Mouse (Mus musculus): ENCODE results near the gene Metap2. TPM values are rescaled to one million over a fixed set of nuclear protein-coding genes. Genes with fewer than 3 reads are reported as not detected.
A peak's percentile ranks its signal among the peaks of the same experiment; 100 is the strongest.

Gene Metap2
- polyA plus RNA-seq, 1 experiment from 2014 or later: 253 TPM

DNA sequence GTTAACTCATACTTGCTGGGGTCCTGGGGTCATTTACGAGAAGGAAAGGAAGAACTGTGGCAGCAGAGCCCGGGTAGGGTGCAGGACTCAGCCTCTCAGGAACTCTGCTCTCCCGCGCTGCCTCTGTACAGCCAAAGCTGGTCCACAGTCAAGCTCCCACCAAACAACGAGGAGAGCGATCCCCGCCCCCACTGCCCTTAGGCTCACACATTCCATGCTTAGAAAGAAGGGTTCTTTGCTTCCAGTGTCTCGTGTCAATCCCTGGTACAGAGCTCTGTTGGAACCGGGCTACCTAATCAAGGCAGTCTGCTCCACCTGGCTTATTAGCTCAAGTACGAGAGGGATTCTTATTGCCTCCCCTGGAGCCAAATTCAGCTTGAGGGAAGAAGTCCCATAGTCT lies 10.5 kb upstream of the Metap2 start:
- no peak overlapping the region for H3K27ac ChIP-seq (ENCODE audit: low read depth, low read length)
- no peak overlapping the region for H3K9ac ChIP-seq (ENCODE audit: low read length)
- no peaks in the 10 kb centered on the region for H3K4me1 ChIP-seq (ENCODE audit: control insufficient read depth, insufficient read depth, low read length)
- no peaks in the 10 kb centered on the region for H3K9me3 ChIP-seq (ENCODE audit: control insufficient read depth, low read length)
- H3K36me3 ChIP-seq (ENCODE audit: control insufficient read depth, insufficient read depth, low read length): no peaks in the 10 kb centered on the region
- no peak for ATAC-seq (ENCODE audit: insufficient read depth, low FRiP score, low TSS enrichment)
- DNase-seq (ENCODE audit: low spot score): no peak
- H3K4me2 ChIP-seq (ENCODE audit: low read depth): no peak overlapping the region
- H3K4me3 ChIP-seq (ENCODE audit: low read depth, low read length): no peak overlapping the region
- no peaks in the 10 kb centered on the region for H3K27me3 ChIP-seq (ENCODE audit: control insufficient read depth, insufficient read depth, low read length)
- WGBS: 62% methylated on average over 10 of the region's 10 CpGs

DNA sequence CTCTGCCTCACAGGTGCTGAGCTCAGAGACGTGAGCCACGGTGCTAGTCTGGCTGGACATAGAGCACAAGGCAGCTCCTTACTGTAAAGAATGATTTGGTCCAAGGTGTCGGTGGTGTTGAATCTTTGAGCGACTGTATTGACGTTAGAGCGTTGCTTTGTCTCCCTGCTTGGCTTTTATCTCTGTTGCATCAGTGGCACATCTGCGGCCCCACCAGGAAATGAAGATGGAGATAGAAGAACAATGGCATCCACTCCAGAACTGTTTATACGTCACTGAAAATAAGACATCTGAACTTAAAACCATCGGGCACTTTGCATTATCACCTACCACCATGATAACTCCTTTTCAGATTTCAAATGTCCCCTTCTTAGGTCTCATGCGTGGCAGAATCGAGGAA lies 3.0 kb upstream of the Metap2 start:
- Histone ChIP-seq H3K4me2 (ENCODE audit: low read depth) (no peak overlapping the region), H3K4me1 (ENCODE audit: control insufficient read depth, insufficient read depth, low read length) (no peaks in the 10 kb centered on the region), H3K27ac (ENCODE audit: low read depth, low read length) (no peak overlapping the region), H3K9me3 (ENCODE audit: control insufficient read depth, low read length) (no peaks in the 10 kb centered on the region), H3K36me3 (ENCODE audit: control insufficient read depth, insufficient read depth, low read length) (no peaks in the 10 kb centered on the region), H3K4me3 (ENCODE audit: low read depth, low read length) (no peak overlapping the region), H3K27me3 (ENCODE audit: control insufficient read depth, insufficient read depth, low read length) (no peaks in the 10 kb centered on the region), H3K9ac (ENCODE audit: low read length) (no peak overlapping the region)
- DNase-seq (ENCODE audit: low spot score) (no peak), ATAC-seq (ENCODE audit: insufficient read depth, low FRiP score, low TSS enrichment) (no peak)
- WGBS: 89% methylated on average over 11 of the region's 11 CpGs

DNA sequence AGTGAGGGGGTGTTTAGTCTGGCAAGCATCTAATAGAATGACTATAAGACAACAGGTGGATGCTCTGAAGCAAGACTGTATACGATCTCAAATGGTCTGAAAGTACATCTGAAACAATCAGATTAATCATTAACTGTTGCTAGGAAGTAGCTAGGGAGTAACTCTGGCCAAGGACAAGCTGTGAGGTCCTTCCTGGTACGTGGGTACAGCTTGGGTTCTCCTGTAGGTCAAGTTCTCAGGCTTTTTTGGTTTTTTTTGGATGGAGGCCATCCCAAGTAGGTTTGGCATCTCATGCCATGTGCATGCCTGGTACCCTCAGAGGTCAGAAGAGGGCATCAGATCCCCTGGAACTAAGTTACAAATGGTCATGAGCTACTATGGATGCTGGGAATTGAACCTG lies 2.4 kb upstream of the Metap2 start:
- H3K36me3 ChIP-seq (ENCODE audit: control insufficient read depth, insufficient read depth, low read length): no peaks in the 10 kb centered on the region
- no peak overlapping the region for H3K9ac ChIP-seq (ENCODE audit: low read length)
- no peaks in the 10 kb centered on the region for H3K27me3 ChIP-seq (ENCODE audit: control insufficient read depth, insufficient read depth, low read length)
- no peaks in the 10 kb centered on the region for H3K9me3 ChIP-seq (ENCODE audit: control insufficient read depth, low read length)
- no peak overlapping the region for H3K4me3 ChIP-seq (ENCODE audit: low read depth, low read length)
- 53% methylated on average over 2 of the region's 2 CpGs for WGBS
- no peak for ATAC-seq (ENCODE audit: insufficient read depth, low FRiP score, low TSS enrichment)
- H3K4me2 ChIP-seq (ENCODE audit: low read depth): no peak overlapping the region
- no peaks in the 10 kb centered on the region for H3K4me1 ChIP-seq (ENCODE audit: control insufficient read depth, insufficient read depth, low read length)
- DNase-seq (ENCODE audit: low spot score): no peak
- no peak overlapping the region for H3K27ac ChIP-seq (ENCODE audit: low read depth, low read length)

DNA sequence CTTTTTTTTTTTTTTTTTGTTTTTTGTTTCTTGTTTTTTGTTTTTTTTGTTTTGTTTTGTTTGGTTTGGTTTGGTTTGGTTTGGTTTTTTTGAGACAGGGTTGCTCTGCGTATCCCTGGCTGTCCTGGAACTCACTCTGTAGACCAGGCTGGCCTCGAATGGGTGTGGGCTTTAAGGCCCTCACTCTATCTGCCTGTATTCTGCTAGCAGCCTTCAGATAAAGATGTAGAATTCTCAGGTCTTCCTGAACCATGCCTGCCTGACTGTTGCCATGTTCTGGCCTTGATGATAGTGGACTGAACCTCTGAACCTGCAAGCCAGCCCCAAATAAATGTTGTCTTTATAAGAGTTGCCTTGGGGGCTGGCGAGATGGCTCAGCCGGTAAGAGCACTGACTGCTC lies 4.3 kb downstream of the Metap2 start:
- no peaks in the 10 kb centered on the region for H3K27me3 ChIP-seq (ENCODE audit: control insufficient read depth, insufficient read depth, low read length)
- no peak for ATAC-seq (ENCODE audit: insufficient read depth, low FRiP score, low TSS enrichment)
- no peak overlapping the region for H3K4me3 ChIP-seq (ENCODE audit: low read depth, low read length)
- H3K4me2 ChIP-seq (ENCODE audit: low read depth): no peak overlapping the region
- peaks cover 6% of the 10 kb centered on the region; the same call in 1 of the 2 replicates for H3K4me1 ChIP-seq (ENCODE audit: control insufficient read depth, insufficient read depth, low read length)
- 90% methylated on average over 4 of the region's 4 CpGs for WGBS
- H3K9me3 ChIP-seq (ENCODE audit: control insufficient read depth, low read length): no peaks in the 10 kb centered on the region
- no peaks in the 10 kb centered on the region for H3K36me3 ChIP-seq (ENCODE audit: control insufficient read depth, insufficient read depth, low read length)
- no peak overlapping the region for H3K9ac ChIP-seq (ENCODE audit: low read length)
- no peak overlapping the region for H3K27ac ChIP-seq (ENCODE audit: low read depth, low read length)
- no peak for DNase-seq (ENCODE audit: low spot score)

DNA sequence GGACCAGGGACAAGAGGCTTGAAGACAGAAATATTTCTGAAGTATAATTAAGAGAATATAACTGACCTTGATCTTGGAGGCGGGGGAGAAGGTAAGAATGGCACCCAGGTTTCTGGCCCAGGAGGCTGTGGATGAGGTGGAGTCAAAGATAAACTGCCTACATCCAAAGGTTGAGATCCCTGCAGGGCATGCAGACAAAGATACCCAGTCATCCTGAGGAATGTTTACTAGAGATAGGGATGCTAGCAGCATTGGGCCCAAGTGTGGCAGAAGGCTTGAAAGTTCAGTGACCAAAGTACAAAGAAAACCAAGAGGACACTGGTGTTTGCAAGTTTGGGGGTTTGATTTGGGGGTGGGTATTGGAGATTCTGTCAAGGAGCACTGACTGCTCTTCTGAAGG lies 5.9 kb downstream of the Metap2 start:
- no peak for DNase-seq (ENCODE audit: low spot score)
- no peaks in the 10 kb centered on the region for H3K27me3 ChIP-seq (ENCODE audit: control insufficient read depth, insufficient read depth, low read length)
- no peak for ATAC-seq (ENCODE audit: insufficient read depth, low FRiP score, low TSS enrichment)
- peaks cover 6% of the 10 kb centered on the region; the same call in 1 of the 2 replicates for H3K4me1 ChIP-seq (ENCODE audit: control insufficient read depth, insufficient read depth, low read length)
- no peaks in the 10 kb centered on the region for H3K9me3 ChIP-seq (ENCODE audit: control insufficient read depth, low read length)
- no peak overlapping the region for H3K27ac ChIP-seq (ENCODE audit: low read depth, low read length)
- WGBS: 81% methylated on average over 1 of the region's 1 CpGs
- H3K9ac ChIP-seq (ENCODE audit: low read length): no peak overlapping the region
- H3K4me3 ChIP-seq (ENCODE audit: low read depth, low read length): no peak overlapping the region
- 0 out of 2 replicates have a peak, but pooled peaks cover 2% of the 10 kb centered on the region for H3K36me3 ChIP-seq (ENCODE audit: control insufficient read depth, insufficient read depth, low read length)
- no peak overlapping the region for H3K4me2 ChIP-seq (ENCODE audit: low read depth)

DNA sequence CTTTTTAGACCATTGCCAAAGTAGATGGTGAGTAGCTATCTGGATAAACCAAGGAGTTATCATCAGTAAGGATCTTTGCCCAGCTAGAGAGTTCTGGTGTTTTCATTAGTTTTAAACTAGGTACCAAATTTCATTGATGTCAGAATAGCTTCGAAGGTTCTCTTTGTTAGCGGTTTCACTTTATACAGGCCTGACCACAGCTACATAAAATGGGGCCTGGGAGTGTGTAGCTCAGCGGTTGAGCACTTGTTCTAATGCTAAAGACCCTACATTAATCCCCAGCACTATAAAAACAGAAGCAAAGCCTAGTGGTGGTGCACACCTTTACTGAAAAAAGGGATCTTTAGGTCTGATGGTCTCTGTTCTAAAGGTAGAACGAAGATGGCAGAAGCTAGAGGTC lies 6.3 kb downstream of the Metap2 start:
- WGBS: 67% methylated on average over 4 of the region's 4 CpGs
- DNase-seq (ENCODE audit: low spot score) (no peak), ATAC-seq (ENCODE audit: insufficient read depth, low FRiP score, low TSS enrichment) (no peak)
- Histone ChIP-seq H3K4me3 (ENCODE audit: low read depth, low read length) (no peak overlapping the region), H3K36me3 (ENCODE audit: control insufficient read depth, insufficient read depth, low read length) (peaks cover 3% of the 10 kb centered on the region), H3K27ac (ENCODE audit: low read depth, low read length) (no peak overlapping the region), H3K4me1 (ENCODE audit: control insufficient read depth, insufficient read depth, low read length) (peaks cover 6% of the 10 kb centered on the region; the same call in 1 of the 2 replicates), H3K9ac (ENCODE audit: low read length) (no peak overlapping the region; the same call in 1 of the 2 replicates), H3K4me2 (ENCODE audit: low read depth) (no peak overlapping the region; the same call in 1 of the 2 replicates), H3K27me3 (ENCODE audit: control insufficient read depth, insufficient read depth, low read length) (no peaks in the 10 kb centered on the region), H3K9me3 (ENCODE audit: control insufficient read depth, low read length) (no peaks in the 10 kb centered on the region)

DNA sequence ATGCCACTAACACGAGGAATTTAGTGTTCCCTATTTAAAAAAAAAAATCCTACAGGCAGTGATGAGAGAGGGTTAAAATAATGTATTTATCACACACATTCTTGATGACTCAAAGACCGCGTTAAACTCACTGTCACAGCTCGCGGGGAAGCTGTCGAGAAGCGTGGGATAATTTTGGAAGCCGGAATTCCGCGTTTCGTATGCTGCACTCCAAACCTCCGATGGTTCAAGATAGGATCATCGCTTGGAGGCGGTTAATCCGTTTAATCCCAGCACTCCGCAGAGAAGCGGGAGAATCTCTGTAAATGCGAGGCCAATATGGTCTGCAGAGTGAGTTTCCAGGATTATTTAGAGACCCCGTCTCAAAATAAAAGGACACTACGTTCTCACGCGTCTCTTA lies 6.9 kb downstream of the Metap2 start:
- Histone ChIP-seq H3K4me3 (ENCODE audit: low read depth, low read length) (peak overlapping the region; percentile 97), H3K36me3 (ENCODE audit: control insufficient read depth, insufficient read depth, low read length) (peaks cover 6% of the 10 kb centered on the region), H3K9me3 (ENCODE audit: control insufficient read depth, low read length) (no peaks in the 10 kb centered on the region), H3K27me3 (ENCODE audit: control insufficient read depth, insufficient read depth, low read length) (no peaks in the 10 kb centered on the region), H3K4me2 (ENCODE audit: low read depth) (peak overlapping the region; percentile 68), H3K4me1 (ENCODE audit: control insufficient read depth, insufficient read depth, low read length) (peaks cover 6% of the 10 kb centered on the region; the same call in 1 of the 2 replicates), H3K9ac (ENCODE audit: low read length) (peak overlapping the region; percentile 89), H3K27ac (ENCODE audit: low read depth, low read length) (peak overlapping the region; percentile 74; the same call in 1 of the 2 replicates)
- DNase-seq (ENCODE audit: low spot score) (no peak), ATAC-seq (ENCODE audit: insufficient read depth, low FRiP score, low TSS enrichment) (no peak)
- WGBS: 1% methylated on average over 22 of the region's 22 CpGs

DNA sequence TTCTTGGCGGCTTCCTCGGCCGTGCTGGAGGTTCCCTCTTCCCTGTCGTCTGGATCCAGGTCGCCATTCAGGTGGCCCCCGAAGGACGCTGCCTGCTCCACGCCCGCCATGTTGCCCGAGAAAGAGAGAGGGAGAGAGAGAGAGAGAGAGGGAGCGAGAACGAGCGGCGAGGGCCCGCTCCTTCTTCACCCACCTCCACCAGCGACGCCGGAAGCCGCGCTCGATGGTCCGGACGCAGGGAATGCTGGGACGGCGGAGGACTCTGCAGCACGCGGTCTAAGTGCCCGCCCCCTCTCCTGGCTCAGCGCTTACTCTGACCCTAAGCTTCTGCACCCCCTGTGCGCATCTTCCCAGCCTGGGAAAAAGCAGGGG lies 7.3 kb downstream of the Metap2 start:
- peaks cover 6% of the 10 kb centered on the region; the same call in 1 of the 2 replicates for H3K4me1 ChIP-seq (ENCODE audit: control insufficient read depth, insufficient read depth, low read length)
- H3K9ac ChIP-seq (ENCODE audit: low read length): peak overlapping the region; percentile 89
- WGBS: 0% methylated on average over 25 of the region's 30 CpGs
- peak overlapping the region; percentile 68 for H3K4me2 ChIP-seq (ENCODE audit: low read depth)
- no peaks in the 10 kb centered on the region for H3K27me3 ChIP-seq (ENCODE audit: control insufficient read depth, insufficient read depth, low read length)
- peak overlapping the region; percentile 74 for H3K27ac ChIP-seq (ENCODE audit: low read depth, low read length)
- H3K36me3 ChIP-seq (ENCODE audit: control insufficient read depth, insufficient read depth, low read length): peaks cover 7% of the 10 kb centered on the region
- H3K9me3 ChIP-seq (ENCODE audit: control insufficient read depth, low read length): no peaks in the 10 kb centered on the region
- DNase-seq (ENCODE audit: low spot score): peak; percentile 94
- peak; percentile 98 for ATAC-seq (ENCODE audit: insufficient read depth, low FRiP score, low TSS enrichment)
- H3K4me3 ChIP-seq (ENCODE audit: low read depth, low read length): peak overlapping the region; percentile 97

DNA sequence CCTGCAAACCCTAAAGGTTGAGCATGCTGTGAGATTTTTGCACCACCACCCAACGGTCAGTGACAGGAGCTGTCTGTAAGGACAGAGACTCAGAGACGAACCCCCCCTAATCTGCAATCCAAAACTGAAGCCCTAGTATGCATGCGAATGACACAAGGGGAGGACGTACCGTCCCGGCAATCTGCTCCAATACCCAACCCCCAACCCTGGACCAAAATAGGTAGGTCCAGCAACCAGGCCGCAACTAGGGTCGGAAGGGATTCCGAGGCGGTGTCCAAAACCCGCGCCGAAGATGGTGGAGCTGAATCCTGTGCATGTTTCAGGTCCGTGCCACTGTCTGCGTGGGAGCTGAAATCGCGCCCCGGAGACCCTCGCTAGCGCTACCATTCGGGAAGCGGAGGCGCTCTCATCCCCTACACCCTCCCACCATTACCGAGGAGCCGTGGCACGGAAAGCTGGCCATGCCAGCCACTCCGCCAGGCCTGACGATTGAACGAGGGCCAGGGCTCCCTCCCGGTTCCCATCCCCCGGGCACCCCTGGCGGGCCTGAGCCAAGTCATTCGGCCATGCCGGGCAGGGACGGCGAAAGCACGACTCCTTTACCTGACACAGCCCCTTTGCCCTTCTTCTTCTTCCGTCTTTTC lies 7.8 kb downstream of the Metap2 start:
- under 1% methylated on average over 38 of the region's 38 CpGs for WGBS
- H3K36me3 ChIP-seq (ENCODE audit: control insufficient read depth, insufficient read depth, low read length): peaks cover 7% of the 10 kb centered on the region
- H3K4me1 ChIP-seq (ENCODE audit: control insufficient read depth, insufficient read depth, low read length): peaks cover 6% of the 10 kb centered on the region; the same call in 1 of the 2 replicates
- H3K9ac ChIP-seq (ENCODE audit: low read length): peak overlapping the region; percentile 89
- peak overlapping the region; percentile 97 for H3K4me3 ChIP-seq (ENCODE audit: low read depth, low read length)
- no peak for DNase-seq (ENCODE audit: low spot score)
- peak overlapping the region; percentile 68 for H3K4me2 ChIP-seq (ENCODE audit: low read depth)
- H3K9me3 ChIP-seq (ENCODE audit: control insufficient read depth, low read length): no peaks in the 10 kb centered on the region
- H3K27me3 ChIP-seq (ENCODE audit: control insufficient read depth, insufficient read depth, low read length): no peaks in the 10 kb centered on the region
- ATAC-seq (ENCODE audit: insufficient read depth, low FRiP score, low TSS enrichment): peak; percentile 62
- peak overlapping the region; percentile 74 for H3K27ac ChIP-seq (ENCODE audit: low read depth, low read length)
